Mouse (Mus musculus): Measurements from ENCODE around the gene Tmem198. TPM values are rescaled to one million over a fixed set of nuclear protein-coding genes. Genes with fewer than 3 reads are reported as not detected.
A peak's percentile ranks its signal among the peaks of the same experiment; 100 is the strongest.

Tmem198 gene
- polyA plus RNA-seq, 1 experiment = 3.6 TPM

DNA sequence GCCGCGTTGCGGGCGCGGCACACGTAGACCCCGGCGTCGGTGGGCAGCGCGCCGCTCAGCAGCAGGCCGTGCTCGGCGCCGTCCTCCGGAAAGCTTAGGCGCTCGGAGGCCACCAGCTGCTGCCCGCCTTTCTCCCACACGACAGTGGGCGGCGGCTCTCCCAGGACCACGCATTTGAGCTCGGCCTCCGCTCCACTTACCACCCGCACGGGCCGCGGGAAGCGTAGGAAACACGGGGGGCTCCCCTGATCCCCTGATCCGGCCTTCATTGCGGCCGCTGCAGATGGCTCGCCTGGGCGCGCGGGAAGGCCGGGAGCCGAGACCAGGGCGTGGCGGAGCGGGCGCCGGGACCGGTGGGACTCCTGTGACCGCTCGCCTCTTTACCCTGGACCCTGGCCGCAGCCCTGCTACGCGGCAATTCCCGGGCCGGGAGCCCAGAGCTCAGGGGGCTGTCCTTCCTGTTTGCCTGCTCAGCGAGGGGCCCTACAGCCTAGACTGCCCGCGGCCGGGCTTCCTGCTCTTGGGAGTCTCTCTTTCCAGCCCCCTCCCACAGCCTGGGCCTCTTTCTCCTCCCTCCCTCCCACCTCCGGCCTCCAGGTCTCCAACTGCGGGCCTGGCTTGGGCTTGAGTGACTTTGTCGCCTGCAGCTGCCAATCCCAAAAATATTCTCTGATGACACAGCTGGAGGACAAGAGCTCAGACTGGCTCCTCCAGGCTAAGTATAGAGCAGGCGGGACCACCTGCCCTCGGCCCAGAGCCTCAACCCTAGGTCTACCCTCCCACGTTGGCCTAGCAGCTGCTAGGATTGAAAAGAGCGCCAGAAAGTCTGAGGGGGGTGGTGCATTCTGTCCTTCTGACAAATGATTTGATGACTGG, 26.9 kb downstream of the Tmem198 start, which contains the start of gene Obsl1:
Gene Obsl1, minus strand, starts transcription at position 497 of the 876 bp plus-strand sequence.
- Histone ChIP-seq H3K27me3 (ENCODE audit: control insufficient read depth, insufficient read depth, low read length) (peaks cover 13% of the 10 kb centered on the region), H3K27ac (ENCODE audit: insufficient read depth, low read depth, low read length) (no peak within 1 kb of the TSS), H3K4me3 (ENCODE audit: low read depth, low read length) (peak within 1 kb of the TSS; percentile 66), H3K4me1 (ENCODE audit: control insufficient read depth, insufficient read depth, insufficient read length, low read length) (no peaks in the 10 kb centered on the region), H3K36me3 (ENCODE audit: control insufficient read depth, insufficient read depth, low read length) (no peaks in the 10 kb centered on the region)
- TF ChIP-seq CTCF (IDR thresholded peaks at IDR 0.05; ENCODE audit: extremely low read depth, insufficient read length, insufficient replicate concordance, low read depth, low read length) (no peak), POLR2A (IDR thresholded peaks at IDR 0.05; ENCODE audit: low read depth, low read length) (no peak)
- 2% methylated on average over 65 of the region's 65 CpGs for WGBS

DNA sequence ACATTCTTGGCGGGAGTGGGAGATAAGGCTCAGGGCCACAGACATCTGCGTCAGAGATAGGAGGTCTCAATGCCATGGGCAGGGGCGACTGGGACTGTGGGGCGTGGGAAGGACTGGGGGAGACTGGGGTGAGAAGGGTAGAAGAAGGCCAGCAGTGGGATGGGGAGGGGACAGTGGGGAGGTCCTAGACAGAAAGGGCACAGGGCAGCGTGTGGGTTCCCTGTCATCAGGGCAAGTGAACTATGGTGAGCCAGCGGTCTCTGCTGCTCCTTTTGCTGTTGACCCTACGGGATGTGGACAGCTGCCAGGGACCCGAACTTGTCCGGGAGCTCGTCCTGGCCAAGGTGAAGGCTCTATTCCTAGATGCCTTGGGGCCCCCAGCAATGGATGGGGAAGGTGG, 27.7 kb downstream of the Tmem198 start, which contains the start of gene Inha:
Gene Inha, plus strand, starts transcription at position 72 of the 400 bp plus-strand sequence.
- WGBS = 73% methylated on average over 10 of the region's 10 CpGs
- H3K4me1 ChIP-seq (ENCODE audit: control insufficient read depth, insufficient read depth, insufficient read length, low read length) = no peaks in the 10 kb centered on the region
- no peaks in the 10 kb centered on the region for H3K36me3 ChIP-seq (ENCODE audit: control insufficient read depth, insufficient read depth, low read length)
- H3K27me3 ChIP-seq (ENCODE audit: control insufficient read depth, insufficient read depth, low read length) = peaks cover 13% of the 10 kb centered on the region
- TF ChIP-seq POLR2A (IDR thresholded peaks at IDR 0.05; ENCODE audit: low read depth, low read length) = no peak
- no peak for TF ChIP-seq CTCF (IDR thresholded peaks at IDR 0.05; ENCODE audit: extremely low read depth, insufficient read length, insufficient replicate concordance, low read depth, low read length)
- peak within 1 kb of the TSS; percentile 66 for H3K4me3 ChIP-seq (ENCODE audit: low read depth, low read length)
- H3K27ac ChIP-seq (ENCODE audit: insufficient read depth, low read depth, low read length) = no peak within 1 kb of the TSS

DNA sequence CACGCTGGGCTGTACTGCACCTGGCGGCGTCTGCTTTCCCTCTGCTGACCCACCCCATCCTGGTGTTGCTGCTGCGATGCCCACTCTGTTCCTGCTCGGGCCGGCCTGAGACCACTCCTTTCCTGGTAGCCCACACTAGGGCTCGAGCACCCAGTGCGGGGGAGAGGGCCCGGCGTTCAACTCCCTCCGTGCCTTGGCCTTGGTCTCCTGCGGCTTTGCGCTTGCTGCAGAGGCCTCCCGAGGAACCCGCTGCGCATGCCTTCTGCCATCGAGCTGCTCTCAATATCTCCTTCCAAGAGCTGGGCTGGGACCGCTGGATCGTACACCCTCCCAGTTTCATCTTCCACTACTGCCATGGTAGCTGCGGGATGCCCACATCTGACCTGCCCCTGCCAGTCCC, 30.3 kb downstream of the Tmem198 start:
- no peak for TF ChIP-seq CTCF (IDR thresholded peaks at IDR 0.05; ENCODE audit: extremely low read depth, insufficient read length, insufficient replicate concordance, low read depth, low read length)
- TF ChIP-seq POLR2A (IDR thresholded peaks at IDR 0.05; ENCODE audit: low read depth, low read length) = no peak
- WGBS = 70% methylated on average over 20 of the region's 20 CpGs
- no peaks in the 10 kb centered on the region for H3K36me3 ChIP-seq (ENCODE audit: control insufficient read depth, insufficient read depth, low read length)
- no peak overlapping the region for H3K27ac ChIP-seq (ENCODE audit: insufficient read depth, low read depth, low read length)
- no peak overlapping the region for H3K4me3 ChIP-seq (ENCODE audit: low read depth, low read length)
- H3K27me3 ChIP-seq (ENCODE audit: control insufficient read depth, insufficient read depth, low read length) = peaks cover 13% of the 10 kb centered on the region
- no peaks in the 10 kb centered on the region for H3K4me1 ChIP-seq (ENCODE audit: control insufficient read depth, insufficient read depth, insufficient read length, low read length)

DNA sequence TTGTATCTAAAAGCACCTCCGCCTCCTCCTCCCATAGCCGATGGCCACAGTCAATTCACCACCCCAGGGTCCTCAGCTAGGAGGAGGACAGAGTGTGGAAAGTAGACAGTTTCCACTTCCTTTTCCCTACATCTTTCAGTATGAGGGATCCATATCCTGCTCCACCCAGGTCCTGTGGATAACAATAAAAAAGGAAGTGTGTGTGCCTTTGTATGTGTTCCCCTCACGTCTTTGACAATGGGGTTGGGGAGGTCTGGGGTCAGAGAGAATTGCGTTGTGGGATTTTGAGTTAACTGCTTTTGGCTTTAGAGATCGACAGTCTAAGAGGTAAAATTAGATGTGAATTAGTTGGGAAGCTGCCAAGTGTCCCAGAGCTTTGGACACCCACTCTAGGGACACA, 30.8 kb downstream of the Tmem198 start:
- Histone ChIP-seq H3K27me3 (ENCODE audit: control insufficient read depth, insufficient read depth, low read length) (peaks cover 13% of the 10 kb centered on the region), H3K27ac (ENCODE audit: insufficient read depth, low read depth, low read length) (no peak overlapping the region), H3K4me3 (ENCODE audit: low read depth, low read length) (no peak overlapping the region), H3K36me3 (ENCODE audit: control insufficient read depth, insufficient read depth, low read length) (no peaks in the 10 kb centered on the region), H3K4me1 (ENCODE audit: control insufficient read depth, insufficient read depth, insufficient read length, low read length) (no peaks in the 10 kb centered on the region)
- 67% methylated on average over 5 of the region's 5 CpGs for WGBS
- TF ChIP-seq CTCF (IDR thresholded peaks at IDR 0.05; ENCODE audit: extremely low read depth, insufficient read length, insufficient replicate concordance, low read depth, low read length) (no peak), POLR2A (IDR thresholded peaks at IDR 0.05; ENCODE audit: low read depth, low read length) (no peak)

DNA sequence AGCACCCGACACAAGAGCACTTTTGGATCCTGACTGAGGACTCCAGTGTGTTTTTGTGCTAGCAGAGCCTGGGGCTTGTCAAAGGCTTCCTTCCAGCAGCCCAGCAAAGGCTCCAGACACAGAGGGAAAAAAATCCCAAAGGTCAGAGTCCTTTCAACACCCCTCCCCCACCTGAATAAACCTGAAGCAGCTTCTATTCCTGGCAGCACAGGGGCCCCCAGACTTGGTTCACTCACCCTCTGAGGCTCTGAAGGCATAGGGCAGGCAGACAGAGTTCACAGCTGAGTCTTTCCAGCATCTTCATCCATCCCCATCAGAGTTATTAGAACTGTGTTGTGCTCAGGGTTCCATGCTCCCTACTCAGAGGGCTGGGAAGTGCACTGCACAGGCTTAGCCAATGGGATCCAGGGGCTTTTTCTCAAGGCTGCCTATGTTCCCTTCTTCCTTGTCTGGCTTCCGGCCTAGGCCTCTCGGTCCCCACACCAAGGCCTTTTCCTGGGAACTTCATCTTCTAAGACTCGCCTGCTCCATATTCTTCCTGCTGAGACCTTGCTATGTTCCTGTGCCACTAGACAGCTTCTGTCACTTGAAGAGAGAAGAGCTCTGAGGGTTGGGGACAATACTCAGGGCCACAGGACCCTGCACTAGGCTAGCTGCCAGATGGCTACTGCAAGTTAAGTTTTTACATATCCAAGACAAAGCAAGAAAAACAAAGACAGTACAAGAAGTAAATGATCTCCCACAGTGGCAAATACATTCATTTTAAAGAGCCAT, 32.3 kb downstream of the Tmem198 start:
- Histone ChIP-seq H3K4me1 (ENCODE audit: control insufficient read depth, insufficient read depth, insufficient read length, low read length) (no peaks in the 10 kb centered on the region), H3K27ac (ENCODE audit: insufficient read depth, low read depth, low read length) (no peak overlapping the region), H3K36me3 (ENCODE audit: control insufficient read depth, insufficient read depth, low read length) (no peaks in the 10 kb centered on the region), H3K27me3 (ENCODE audit: control insufficient read depth, insufficient read depth, low read length) (no peaks in the 10 kb centered on the region; the same call in 1 of the 2 replicates), H3K4me3 (ENCODE audit: low read depth, low read length) (no peak overlapping the region)
- 53% methylated on average over 4 of the region's 4 CpGs for WGBS
- TF ChIP-seq CTCF (IDR thresholded peaks at IDR 0.05; ENCODE audit: extremely low read depth, insufficient read length, insufficient replicate concordance, low read depth, low read length) (no peak), POLR2A (IDR thresholded peaks at IDR 0.05; ENCODE audit: low read depth, low read length) (no peak)

DNA sequence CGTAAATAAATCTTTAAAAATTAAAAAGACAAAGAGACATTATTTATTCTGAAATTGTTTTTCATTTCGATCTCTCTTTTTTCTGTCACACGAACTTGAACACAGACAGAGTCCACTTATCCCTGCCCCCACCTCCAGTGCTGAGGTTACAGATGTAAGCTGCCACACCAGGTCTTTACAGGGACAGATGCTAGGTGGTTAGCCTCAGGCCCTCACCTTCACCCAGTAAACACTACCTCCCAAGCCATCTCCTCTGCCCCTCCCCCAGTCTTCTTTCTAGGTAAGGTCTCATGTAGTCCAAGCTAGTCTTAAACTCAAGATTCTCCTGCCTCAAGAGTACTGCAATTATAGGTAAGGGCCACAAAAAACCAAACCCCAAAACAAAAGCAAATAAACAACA, 33.2 kb downstream of the Tmem198 start:
- TF ChIP-seq CTCF (IDR thresholded peaks at IDR 0.05; ENCODE audit: extremely low read depth, insufficient read length, insufficient replicate concordance, low read depth, low read length) (no peak), POLR2A (IDR thresholded peaks at IDR 0.05; ENCODE audit: low read depth, low read length) (no peak)
- no peaks in the 10 kb centered on the region for H3K4me1 ChIP-seq (ENCODE audit: control insufficient read depth, insufficient read depth, insufficient read length, low read length)
- no peaks in the 10 kb centered on the region for H3K36me3 ChIP-seq (ENCODE audit: control insufficient read depth, insufficient read depth, low read length)
- no peak overlapping the region for H3K4me3 ChIP-seq (ENCODE audit: low read depth, low read length)
- H3K27ac ChIP-seq (ENCODE audit: insufficient read depth, low read depth, low read length) = no peak overlapping the region
- 93% methylated on average over 3 of the region's 3 CpGs for WGBS
- H3K27me3 ChIP-seq (ENCODE audit: control insufficient read depth, insufficient read depth, low read length) = no peaks in the 10 kb centered on the region
